Mouse (Mus musculus) midbrain, embryonic 11.5 days (tissue): ENCODE results near the gene Hba-a1. TPM values are rescaled to one million over a fixed set of nuclear protein-coding genes. Genes with fewer than 3 reads are reported as not detected.
"Not testable (repeated sequence)": the region's sequence is repeated elsewhere in the genome, so short reads cannot be mapped to it uniquely, and the experiment has no call there.

Source experiments
- ATAC-seq: fragments of 200-750 bp; cut with Nextera tagmentation; 2 replicates; pipeline ENCODE4 v1.8.0; 2017; ENCODE audit warnings: moderate TSS enrichment, moderate library complexity; ENCODE audit not compliant: low FRiP score
- DNase-seq: peaks from one replicate; pipeline ENCODE4 v3.0.0; 2015; ENCODE audit warnings: low spot score; ENCODE audit errors: missing footprints
- H3K27ac ChIP-seq: fragments of 300-500 bp; sonication (generic); 2 replicates; pipeline ENCODE4 v1.5.1; 2014; ENCODE audit warnings: low read depth, low read length
- H3K27me3 ChIP-seq: fragments of 300-500 bp; sonication (generic); 2 replicates; pipeline ENCODE4 v1.6.1; 2014; ENCODE audit warnings: mild to moderate bottlenecking, low read length, moderate library complexity, mixed read lengths; ENCODE audit not compliant: control insufficient read depth, insufficient read depth
- H3K36me3 ChIP-seq: fragments of 300-500 bp; sonication (generic); 2 replicates; pipeline ENCODE4 v1.6.1; 2014; ENCODE audit warnings: mild to moderate bottlenecking, low read length, moderate library complexity, mixed read lengths; ENCODE audit not compliant: control insufficient read depth, insufficient read depth
- H3K4me1 ChIP-seq: fragments of 300-500 bp; sonication (generic); 2 replicates; pipeline ENCODE4 v1.6.1; 2014; ENCODE audit warnings: low read length; ENCODE audit not compliant: control insufficient read depth, insufficient read depth
- H3K4me2 ChIP-seq: fragments of 300-500 bp; sonication (generic); 2 replicates; pipeline ENCODE4 v1.6.1; 2014; ENCODE audit warnings: mild to moderate bottlenecking, moderate library complexity
- H3K4me3 ChIP-seq: fragments of 300-500 bp; sonication (generic); 2 replicates; pipeline ENCODE4 v1.5.1; 2014; ENCODE audit warnings: low read depth, low read length
- H3K9ac ChIP-seq: fragments of 300-500 bp; sonication (generic); 2 replicates; pipeline ENCODE4 v1.6.1; 2014; ENCODE audit warnings: low read length
- H3K9me3 ChIP-seq: fragments of 300-500 bp; sonication (generic); 2 replicates; pipeline ENCODE4 v1.6.1; 2016; ENCODE audit warnings: low read length; ENCODE audit not compliant: control insufficient read depth
- WGBS: fragments of 180-500 bp; shearing (Covaris S2); extraction: QIAGEN DNeasy Blood & Tissue Kit; methylation state at CpG from one replicate; pipeline ENCODE4 v1.1.7; 2014; 5-methylcytosine and 5-hydroxymethylcytosine counted together
- polyA plus RNA-seq: library from polyadenylated mRNA; unstranded; fragments of >200 nt; fragmentation: Nextera tagmentation; extraction: Ambion mirVana; gene quantifications from 2 replicates; pipeline ENCODE4 v1.2.1, GENCODE M21; 2014

Hba-a1 gene
- polyA plus RNA-seq, 1 experiment from 2014 or later = 2,946 TPM

DNA sequence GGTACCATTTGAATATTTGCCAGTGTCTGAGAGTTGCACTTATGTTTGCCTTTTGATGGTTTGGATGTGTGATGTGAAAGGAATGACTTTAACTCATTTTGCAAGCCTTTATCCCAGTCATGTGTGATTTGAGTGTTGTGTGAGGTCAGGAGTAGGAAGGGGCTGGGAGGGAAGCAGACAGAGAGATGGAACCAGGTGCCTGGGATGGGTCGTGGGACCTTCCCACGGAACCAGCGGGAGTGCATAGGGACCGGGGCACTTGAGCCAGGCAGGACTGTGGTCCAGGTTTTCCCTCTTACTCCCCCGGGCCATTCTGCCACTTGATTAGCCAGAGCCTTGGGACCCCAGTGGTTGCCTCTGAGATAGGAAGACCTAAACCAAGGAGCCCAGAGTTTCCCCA is 15.3 kb upstream of the Hba-a1 start:
- Histone ChIP-seq H3K4me2 (peak overlapping the region; percentile 65), H3K4me1 (no peaks in the 10 kb centered on the region; the same call in none of the 2 replicates), H3K9ac (peak overlapping the region; percentile 98), H3K36me3 (no peaks in the 10 kb centered on the region), H3K27me3 (no peaks in the 10 kb centered on the region), H3K4me3 (peak overlapping the region; percentile 80), H3K27ac (peak overlapping the region; percentile 96), H3K9me3 (no peaks in the 10 kb centered on the region)
- DNase-seq (peak; percentile 92), ATAC-seq (peak; percentile 22; the same call in 1 of the 2 replicates)
- WGBS = 22% methylated on average over 5 of the region's 5 CpGs

DNA sequence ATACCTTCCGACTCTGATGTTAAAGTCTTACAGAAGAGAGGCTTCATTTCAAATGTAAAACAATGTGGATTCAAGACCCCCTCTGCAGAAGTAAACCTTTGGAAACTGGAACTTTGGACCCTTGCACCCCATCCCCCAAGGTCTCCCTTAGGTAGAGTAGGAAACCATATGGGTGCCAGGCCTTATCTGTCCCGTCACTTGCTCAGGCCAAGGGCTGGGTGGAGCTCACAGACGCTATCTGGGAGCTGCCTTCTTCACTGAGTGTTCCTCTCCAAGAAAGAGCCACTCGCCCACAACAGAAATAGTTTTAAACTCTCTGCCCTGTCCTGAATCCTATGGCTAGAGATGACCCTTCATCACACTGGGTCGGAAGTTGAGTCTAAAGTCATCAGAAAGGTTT is 14.4 kb upstream of the Hba-a1 start:
- no peak overlapping the region for H3K4me2 ChIP-seq
- H3K9me3 ChIP-seq = no peaks in the 10 kb centered on the region
- ATAC-seq (no peak), DNase-seq (no peak)
- H3K9ac ChIP-seq = no peak overlapping the region
- H3K36me3 ChIP-seq = no peaks in the 10 kb centered on the region
- no peak overlapping the region for H3K4me3 ChIP-seq
- H3K27ac ChIP-seq = no peak overlapping the region
- WGBS = 85% methylated on average over 5 of the region's 5 CpGs
- H3K4me1 ChIP-seq = no peaks in the 10 kb centered on the region; the same call in none of the 2 replicates
- H3K27me3 ChIP-seq = no peaks in the 10 kb centered on the region

DNA sequence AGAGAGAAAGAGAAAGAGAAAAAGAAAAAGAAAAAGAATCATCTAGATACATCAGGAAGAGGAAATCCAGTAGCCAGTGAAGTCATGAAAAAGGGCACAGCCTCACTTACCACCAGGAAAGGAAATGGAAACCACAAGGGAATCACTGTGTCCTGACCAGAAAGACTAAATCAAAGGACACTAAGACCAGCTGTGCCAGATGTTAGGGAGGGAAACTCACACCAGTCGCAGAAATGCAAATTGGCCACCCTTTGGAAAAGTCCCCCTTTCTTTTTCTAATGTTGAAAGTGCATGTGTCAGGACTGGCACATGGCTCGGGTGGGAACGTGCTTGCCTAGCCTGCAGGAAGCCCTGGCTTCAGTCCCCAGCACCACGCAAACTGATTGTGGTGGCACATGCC is 12.1 kb upstream of the Hba-a1 start:
- Histone ChIP-seq H3K4me2 (no peak overlapping the region), H3K9ac (no peak overlapping the region), H3K27me3 (no peaks in the 10 kb centered on the region), H3K36me3 (no peaks in the 10 kb centered on the region), H3K27ac (no peak overlapping the region), H3K4me3 (no peak overlapping the region), H3K9me3 (no peaks in the 10 kb centered on the region), H3K4me1 (no peaks in the 10 kb centered on the region; the same call in none of the 2 replicates)
- DNase-seq (no peak), ATAC-seq (no peak)
- WGBS = 46% methylated on average over 4 of the region's 4 CpGs

DNA sequence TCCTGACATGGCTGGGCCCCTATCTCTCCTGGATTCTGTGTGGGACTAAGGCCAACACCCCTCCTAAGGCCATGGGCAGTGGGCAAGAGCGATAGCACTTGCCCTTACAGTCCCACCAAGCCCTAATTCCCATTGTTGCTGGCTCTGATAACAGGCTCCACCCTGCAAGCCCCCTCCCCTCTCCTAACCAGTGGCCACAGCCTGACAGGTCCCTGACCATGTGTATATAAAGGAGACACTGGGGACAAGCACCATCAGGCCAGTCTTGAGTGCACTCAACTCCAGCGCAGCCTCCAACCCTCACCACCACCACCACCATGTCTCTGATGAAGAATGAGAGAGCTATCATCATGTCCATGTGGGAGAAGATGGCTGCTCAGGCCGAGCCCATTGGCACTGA is 7.0 kb upstream of the Hba-a1 start, which contains the start of gene Hba-x:
Gene Hba-x (plus strand): TSS at position 54 of the 400 bp plus-strand sequence.
- no peaks in the 10 kb centered on the region for H3K36me3 ChIP-seq
- H3K27ac ChIP-seq = no peak within 1 kb of the TSS
- ATAC-seq (no peak), DNase-seq (no peak)
- H3K9ac ChIP-seq = no peak within 1 kb of the TSS
- no peak within 1 kb of the TSS for H3K4me3 ChIP-seq
- H3K4me2 ChIP-seq = no peak within 1 kb of the TSS
- WGBS = 74% methylated on average over 3 of the region's 3 CpGs
- no peaks in the 10 kb centered on the region for H3K4me1 ChIP-seq
- no peaks in the 10 kb centered on the region for H3K27me3 ChIP-seq
- no peaks in the 10 kb centered on the region for H3K9me3 ChIP-seq

DNA sequence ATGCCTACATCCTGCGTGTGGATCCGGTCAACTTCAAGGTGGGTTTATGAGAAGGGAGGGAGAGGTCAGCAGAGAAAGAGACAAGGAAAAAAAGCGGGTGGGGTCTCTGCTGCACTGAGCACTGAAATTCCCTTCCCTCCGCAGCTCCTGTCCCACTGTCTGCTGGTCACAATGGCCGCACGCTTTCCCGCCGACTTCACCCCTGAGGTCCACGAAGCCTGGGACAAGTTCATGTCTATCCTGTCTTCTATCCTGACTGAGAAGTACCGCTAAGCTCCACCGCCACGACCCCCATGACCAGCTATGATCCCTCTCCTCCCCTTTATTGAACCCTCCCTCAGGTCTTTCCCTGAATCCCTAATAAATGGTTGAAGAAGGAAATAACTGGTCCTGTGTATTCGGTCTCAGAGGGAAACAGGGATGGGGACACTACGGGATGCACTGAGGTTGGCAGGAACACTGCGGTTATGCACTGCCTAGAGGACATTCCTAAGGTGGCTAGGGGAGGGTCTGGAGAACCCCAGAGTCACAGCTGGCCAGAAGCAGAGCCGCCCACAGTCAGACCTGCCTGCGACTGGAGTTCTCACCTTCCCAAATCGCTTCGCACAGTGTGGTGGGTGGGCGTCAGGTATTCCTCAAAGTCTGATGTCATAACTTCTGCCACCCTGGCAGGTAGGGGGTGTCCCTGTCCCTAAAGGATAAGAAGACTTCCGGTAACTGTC is 5.4 kb upstream of the Hba-a1 start:
- Histone ChIP-seq H3K9me3 (no peaks in the 10 kb centered on the region), H3K4me2 (no peak overlapping the region), H3K9ac (no peak overlapping the region), H3K4me1 (no peaks in the 10 kb centered on the region), H3K27ac (no peak overlapping the region), H3K27me3 (no peaks in the 10 kb centered on the region; the same call in 1 of the 2 replicates), H3K4me3 (no peak overlapping the region), H3K36me3 (no peaks in the 10 kb centered on the region)
- whole genome bisulfite sequencing = 72% methylated on average over 21 of the region's 21 CpGs
- ATAC-seq (peak; percentile 24; the same call in 1 of the 2 replicates), DNase-seq (no peak)

DNA sequence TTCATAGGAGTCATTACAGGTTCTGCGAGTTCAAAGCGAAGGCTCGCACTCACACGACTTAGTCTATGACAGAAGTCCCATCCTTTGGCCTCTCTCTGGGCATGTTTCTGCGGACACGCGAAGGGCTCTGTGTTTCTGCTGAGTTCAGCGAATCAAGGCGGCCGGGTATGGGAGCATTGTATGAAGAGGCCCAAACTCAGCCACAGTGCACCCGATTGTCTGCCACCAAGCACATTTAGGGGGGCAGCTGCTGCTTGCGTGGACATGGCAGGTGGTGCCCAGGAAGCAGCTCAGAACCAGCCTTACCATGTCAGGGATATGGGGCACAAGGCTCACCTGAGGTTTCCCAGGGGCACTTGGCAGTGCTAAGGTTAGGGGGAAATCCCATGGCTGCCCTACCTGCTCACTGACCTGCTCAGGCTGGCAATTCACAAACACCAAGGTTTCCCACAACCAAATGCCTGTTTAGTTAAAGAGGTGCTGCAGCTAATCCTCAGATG is 4.8 kb upstream of the Hba-a1 start:
- no peak for DNase-seq
- 81% methylated on average over 12 of the region's 12 CpGs for WGBS
- Histone ChIP-seq H3K4me3 (no peak overlapping the region), H3K27me3 (no peaks in the 10 kb centered on the region; the same call in 1 of the 2 replicates), H3K9me3 (no peaks in the 10 kb centered on the region), H3K4me2 (no peak overlapping the region), H3K4me1 (no peaks in the 10 kb centered on the region), H3K36me3 (no peaks in the 10 kb centered on the region), H3K27ac (no peak overlapping the region), H3K9ac (no peak overlapping the region)
- no peak for ATAC-seq

DNA sequence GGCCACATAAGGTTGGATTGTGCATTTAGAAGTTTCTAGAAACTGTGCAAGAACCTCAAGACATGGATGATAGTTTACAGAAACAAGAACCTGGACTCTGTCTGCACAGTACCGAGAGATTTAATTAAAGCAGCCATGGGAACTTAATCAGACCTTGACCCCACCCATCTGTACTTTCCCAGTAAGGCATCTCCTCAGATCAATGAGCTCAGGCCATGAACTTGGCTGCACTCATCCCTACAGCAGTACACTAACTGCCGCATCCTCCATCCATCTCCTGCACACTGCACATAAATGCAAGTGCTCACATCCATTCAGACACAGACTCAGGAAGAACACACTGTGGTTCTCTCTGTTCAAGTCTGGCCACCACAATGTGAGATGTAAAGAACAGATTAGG is 2.7 kb upstream of the Hba-a1 start:
- Histone ChIP-seq H3K9me3 (no peaks in the 10 kb centered on the region), H3K4me2 (no peak overlapping the region), H3K36me3 (no peaks in the 10 kb centered on the region), H3K27ac (no peak overlapping the region), H3K4me1 (no peaks in the 10 kb centered on the region), H3K27me3 (no peaks in the 10 kb centered on the region; the same call in 1 of the 2 replicates), H3K9ac (no peak overlapping the region), H3K4me3 (no peak overlapping the region)
- DNase-seq = no peak
- WGBS = 76% methylated on average over 2 of the region's 2 CpGs
- no peak for ATAC-seq

DNA sequence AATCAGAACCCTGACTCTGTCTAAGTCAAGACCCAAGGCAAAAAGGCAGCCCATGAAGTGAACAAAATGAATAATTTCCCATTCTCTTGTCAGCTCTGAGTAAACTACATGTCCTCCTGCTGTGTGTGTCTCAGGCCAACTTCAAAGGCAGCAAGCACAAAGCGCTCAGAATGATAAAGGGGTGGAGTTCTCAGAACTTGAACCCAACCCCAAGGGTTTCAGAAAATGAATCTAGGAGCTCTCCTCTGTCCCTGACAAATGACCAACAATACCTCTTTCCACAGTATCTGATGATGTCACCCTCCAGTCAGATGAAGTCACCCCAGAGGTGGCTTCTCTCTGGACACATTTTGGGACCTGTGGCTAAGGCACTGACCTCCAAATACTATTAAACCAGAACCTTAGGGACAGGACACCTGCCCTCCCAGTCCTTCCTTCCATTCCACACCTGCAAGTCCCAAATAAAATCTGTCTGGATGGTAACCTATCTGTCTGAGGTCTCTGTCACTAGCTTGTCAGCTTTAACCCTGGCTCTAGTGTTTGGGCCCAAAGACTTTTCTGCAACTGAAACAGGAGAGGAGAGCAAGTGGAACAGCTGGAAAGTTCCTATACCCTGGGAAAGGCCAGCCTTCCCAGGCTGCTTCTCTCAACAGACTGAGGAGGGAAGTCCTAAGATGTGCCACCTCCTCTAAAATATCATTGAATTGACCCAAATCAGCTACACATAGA is 1.7 kb upstream of the Hba-a1 start:
- 65% methylated on average over 1 of the region's 1 CpGs for WGBS
- no peaks in the 10 kb centered on the region for H3K36me3 ChIP-seq
- DNase-seq (no peak), ATAC-seq (no peak)
- H3K9me3 ChIP-seq = no peaks in the 10 kb centered on the region
- H3K27me3 ChIP-seq = no peaks in the 10 kb centered on the region; the same call in 1 of the 2 replicates
- no peak overlapping the region for H3K4me3 ChIP-seq
- no peak overlapping the region for H3K4me2 ChIP-seq
- H3K4me1 ChIP-seq = no peaks in the 10 kb centered on the region
- no peak overlapping the region for H3K27ac ChIP-seq
- H3K9ac ChIP-seq = no peak overlapping the region

DNA sequence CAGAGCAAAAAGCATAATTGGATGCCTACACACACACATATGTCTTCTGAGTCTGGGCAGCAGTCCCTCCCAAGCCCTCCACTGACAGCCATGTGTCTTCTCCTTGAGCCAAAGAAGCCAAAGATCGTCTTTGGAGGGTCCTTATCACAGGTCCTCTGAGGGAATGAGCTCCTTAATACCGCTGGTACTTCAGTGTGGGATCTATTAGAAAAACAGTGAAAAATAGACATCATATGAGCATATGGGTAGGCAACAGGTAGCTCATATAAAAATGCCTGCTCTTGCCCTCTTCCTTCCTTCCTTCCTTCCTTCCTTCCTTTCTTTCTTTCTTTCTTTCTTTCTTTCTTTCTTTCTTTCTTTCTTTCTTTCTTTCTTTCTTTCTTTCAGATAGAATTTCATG is 1.3 kb downstream of the Hba-a1 start:
- H3K4me1 ChIP-seq, ATAC-seq, H3K27ac ChIP-seq, H3K9ac ChIP-seq, H3K36me3 ChIP-seq, H3K4me2 ChIP-seq, H3K9me3 ChIP-seq, H3K4me3 ChIP-seq, H3K27me3 ChIP-seq, DNase-seq: not testable (repeated sequence)
- WGBS = 64% methylated on average over 2 of the region's 2 CpGs
